Mouse (Mus musculus) myocyte (in vitro differentiated cells): ENCODE results near the gene Nbas.

Source experiments
- CEBPB ChIP-seq: IDR thresholded peaks from 2 replicates; pipeline ENCODE4 v1.6.1; 2011; ENCODE audit warnings: mild to moderate bottlenecking, moderate library complexity; ENCODE audit not compliant: poor library complexity, insufficient read depth, severe bottlenecking
- E2F4 ChIP-seq: IDR thresholded peaks from one replicate; pipeline ENCODE4 v1.6.1; 2011; ENCODE audit warnings: mild to moderate bottlenecking, control low read depth, moderate library complexity; ENCODE audit not compliant: insufficient read depth
- MAX ChIP-seq: IDR thresholded peaks from one replicate; pipeline ENCODE4 v1.6.1; 2011; ENCODE audit warnings: low read depth, mild to moderate bottlenecking, control low read depth
- MYOD1 ChIP-seq, 3 experiments: IDR thresholded peaks; one replicate each; pipeline ENCODE4 v1.6.1; 2011; ENCODE audit warnings: control low read depth in 2 of 3, low read depth in 2 of 3, mild to moderate bottlenecking in 2 of 3, moderate library complexity in 1 of 3; ENCODE audit not compliant: insufficient read length in 2 of 3, control insufficient read depth in 1 of 3
- POLR2A ChIP-seq: IDR thresholded peaks from one replicate; pipeline ENCODE4 v1.6.1; 2011; ENCODE audit warnings: low read depth, mild to moderate bottlenecking, control low read depth, moderate library complexity; ENCODE audit not compliant: insufficient read length
- POLR2AphosphoS2 ChIP-seq: IDR thresholded peaks from one replicate; pipeline ENCODE4 v1.6.1; 2011; ENCODE audit warnings: low read depth, control low read depth; ENCODE audit not compliant: insufficient read length
- REST ChIP-seq: IDR thresholded peaks from one replicate; pipeline ENCODE4 v1.6.1; 2011; ENCODE audit warnings: mild to moderate bottlenecking, control low read depth, moderate library complexity; ENCODE audit not compliant: insufficient read depth, insufficient read length
- SRF ChIP-seq: IDR thresholded peaks from one replicate; pipeline ENCODE4 v1.6.1; 2011; ENCODE audit warnings: low read depth; ENCODE audit not compliant: control insufficient read depth, insufficient read length
- TCF12 ChIP-seq: IDR thresholded peaks from one replicate; pipeline ENCODE4 v1.6.1; 2011; ENCODE audit warnings: mild to moderate bottlenecking, control low read depth; ENCODE audit not compliant: poor library complexity, insufficient read depth, severe bottlenecking
- TCF3 ChIP-seq: IDR thresholded peaks from one replicate; pipeline ENCODE4 v1.6.1; 2011; ENCODE audit warnings: low read depth, control low read depth; ENCODE audit not compliant: insufficient read length
- USF1 ChIP-seq: IDR thresholded peaks from one replicate; pipeline ENCODE4 v1.6.1; 2011; ENCODE audit warnings: low read depth, mild to moderate bottlenecking, control low read depth, moderate library complexity

DNA sequence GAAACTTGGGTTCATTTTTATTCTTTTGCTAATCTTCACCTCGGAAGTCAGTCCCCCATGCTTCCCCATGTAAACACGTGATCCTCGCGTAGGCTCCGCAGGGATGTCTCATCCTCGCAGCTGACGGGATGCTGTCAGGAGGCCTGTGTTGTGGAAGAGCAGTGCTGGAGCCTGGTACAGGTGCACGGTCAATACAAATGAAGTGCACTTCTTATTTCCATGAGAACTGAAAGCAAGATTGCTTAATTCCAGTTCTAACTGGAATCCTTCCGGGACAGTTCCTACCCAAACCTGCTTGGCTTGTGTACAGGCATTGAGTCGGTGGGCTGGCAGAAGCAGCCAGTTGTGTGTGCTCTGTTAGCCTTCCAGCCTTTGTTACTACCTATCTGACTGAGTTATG lies 87.3 kb downstream of the Nbas start:
- TF ChIP-seq POLR2A (no peak), TCF12 (no peak), POLR2AphosphoS2 (no peak), CEBPB (no peak), USF1 (no peak), MAX (no peak), REST (no peak), TCF3 (no peak), E2F4 (no peak), SRF (no peak), MYOD1 (IDR thresholded peaks at IDR 0.05; ENCODE audit: control insufficient read depth in 1 of 3, insufficient read length in 2 of 3, low read depth in 2 of 3) (no peak)
